Mouse (Mus musculus) common myeloid progenitor, adult 5-6 weeks (primary cell): ENCODE results near the gene Rbm7. TPM values are rescaled to one million over a fixed set of nuclear protein-coding genes. Genes with fewer than 3 reads are reported as not detected.

Experiments used
- ATAC-seq: replicated peaks from 2 replicates; pipeline ENCODE4 v1.8.0; 2016; ENCODE audit warnings: low read depth, mild to moderate bottlenecking, moderate TSS enrichment, inconsistent platforms; ENCODE audit not compliant: poor library complexity, severe bottlenecking
- total RNA-seq: library from RNA; stranded (forward); fragments of 200-1000, 187-1606 nt; gene quantifications from 2 replicates; pipeline ENCODE4 v1.2.3, GENCODE M21; 2017

Gene Rbm7
- total RNA-seq, 1 experiment from 2014 or later = 91.8 TPM

DNA sequence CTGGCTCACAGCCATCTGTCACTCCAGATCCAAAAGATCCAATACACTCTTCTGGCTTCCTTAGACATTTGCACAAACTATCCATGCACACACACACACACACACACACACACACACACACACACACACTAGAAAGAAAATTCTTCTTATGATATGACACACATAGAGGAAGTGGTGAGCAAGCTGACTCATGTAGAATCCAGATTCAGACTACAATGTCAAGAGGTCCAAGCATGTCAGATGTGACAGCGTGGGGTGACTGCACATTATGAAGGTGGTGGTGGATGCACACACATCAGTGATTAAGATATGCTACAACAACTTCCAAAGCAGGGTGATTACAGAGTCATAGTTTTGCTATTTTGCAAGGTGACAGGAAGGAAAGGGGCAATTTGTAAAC lies 51.2 kb downstream of the Rbm7 start:
- peak; percentile 67 for ATAC-seq

Other genes starting within 250 kb of the Rbm7 start
- gene Nxpe2, start 141.8 kb downstream of the Rbm7 start, total RNA-seq = 55.6 and 56.2 TPM in 2 replicates
- 164 and 190 TPM in 2 replicates for gene Rexo2, start 14.7 kb downstream of the Rbm7 start, total RNA-seq
- gene Gm5617, start 143 bp upstream of the Rbm7 start, total RNA-seq = 6.5 and 14.3 TPM in 2 replicates
- gene Nnmt, start 109.9 kb upstream of the Rbm7 start, total RNA-seq = not detected in 2 replicates